Mouse (Mus musculus) c-Kit-negative CD71-positive TER-119-positive erythroid progenitor cells, embryonic 14.5 days (primary cell): Measurements from ENCODE around the gene Olfr1120.
"Not testable (repeated sequence)": the region's sequence is repeated elsewhere in the genome, so short reads cannot be mapped to it uniquely, and the experiment has no call there.

Source experiments
- DNase-seq: peaks from one replicate; pipeline ENCODE4 v3.0.0-alpha.2; 2013; ENCODE audit warnings: low read depth, low spot score

The Olfr1120 gene

GRCm38 (mm10) chr2:87354515-87354914 is at the start of gene Olfr1120:
Olfr1120 (plus strand) TSS chr2:87354815.
- DNase-seq: no peak

GRCm38 (mm10) chr2:87307281-87307680 is 47.3 kb upstream of the Olfr1120 start, which contains the start of gene Olfr1118:
Olfr1118 (plus strand) TSS chr2:87307581.
- no peak for DNase-seq

- DNase-seq: not testable (repeated sequence)
Measured at GRCm38 (mm10) chr2:87360121-87360520, 5.5 kb downstream of the Olfr1120 start.

- DNase-seq: no peak
Measured at GRCm38 (mm10) chr2:87369595-87369994, 15.0 kb downstream of the Olfr1120 start, which contains the start of gene Olfr1121. Olfr1121 (plus strand) TSS chr2:87369895.

- no peak for DNase-seq
Measured at GRCm38 (mm10) chr2:87371726-87372125, 17.1 kb downstream of the Olfr1120 start.

GRCm38 (mm10) chr2:87383935-87384334 is 29.3 kb downstream of the Olfr1120 start:
- DNase-seq: no peak

- DNase-seq: no peak
Measured at GRCm38 (mm10) chr2:87385549-87385948, 30.9 kb downstream of the Olfr1120 start, which contains the start of gene Olfr1122. Olfr1122 (plus strand) TSS chr2:87385849.

GRCm38 (mm10) chr2:87393605-87394004 is 39.0 kb downstream of the Olfr1120 start:
- DNase-seq: not testable (repeated sequence)

- not testable (repeated sequence) for DNase-seq
Measured at GRCm38 (mm10) chr2:87394686-87395085, 40.1 kb downstream of the Olfr1120 start.
